Mouse (Mus musculus) CH12.LX (cell line): ENCODE measurements around the gene Cped1.

Experiments used
- BHLHE40 ChIP-seq: IDR thresholded peaks from 2 replicates; pipeline ENCODE4 v1.6.1; 2011; ENCODE audit warnings: mild to moderate bottlenecking, low read depth, low read length, improper control_type of control experiment
- CHD1 ChIP-seq: IDR thresholded peaks from 2 replicates; pipeline ENCODE4 v1.6.1; 2012; ENCODE audit warnings: low read depth, low read length, improper control_type of control experiment, inconsistent platforms
- CTCF ChIP-seq, 2 experiments: IDR thresholded peaks in 1 of 2; conservative IDR thresholded peaks in 1 of 2; 2 replicates each; pipeline ENCODE4 v1.5.1; 2011 to 2012; ENCODE audit warnings: low read depth in 2 of 2, low read length in 2 of 2, improper control_type of control experiment in 1 of 2, inconsistent platforms in 1 of 2, mild to moderate bottlenecking in 1 of 2, moderate library complexity in 1 of 2
- ETS1 ChIP-seq: conservative IDR thresholded peaks from 2 replicates; pipeline ENCODE4 v1.6.1; 2012; ENCODE audit warnings: low read depth, mild to moderate bottlenecking, inconsistent platforms, low read length, improper control_type of control experiment, moderate library complexity
- JUND ChIP-seq: conservative IDR thresholded peaks from 2 replicates; pipeline ENCODE4 v1.6.1; 2011; ENCODE audit warnings: low read depth, low read length, improper control_type of control experiment
- MAX ChIP-seq: IDR thresholded peaks from 2 replicates; pipeline ENCODE4 v1.6.1; 2011; ENCODE audit warnings: low read length, improper control_type of control experiment
- MXI1 ChIP-seq: IDR thresholded peaks from 2 replicates; pipeline ENCODE4 v1.6.1; 2011; ENCODE audit warnings: mild to moderate bottlenecking, low read depth, low read length, improper control_type of control experiment
- NELFE ChIP-seq: IDR thresholded peaks from 2 replicates; pipeline ENCODE4 v1.6.1; 2011; ENCODE audit warnings: low read depth, low read length, improper control_type of control experiment
- POLR2A ChIP-seq: IDR thresholded peaks from 2 replicates; pipeline ENCODE4 v1.6.1; 2011; ENCODE audit warnings: low read depth, mild to moderate bottlenecking, improper control_type of control experiment, low read length
- RCOR1 ChIP-seq: conservative IDR thresholded peaks from 2 replicates; pipeline ENCODE4 v1.6.1; 2012; ENCODE audit warnings: low read depth, mild to moderate bottlenecking, inconsistent platforms, low read length, improper control_type of control experiment
- SIN3A ChIP-seq: IDR thresholded peaks from 2 replicates; pipeline ENCODE4 v1.6.1; 2012; ENCODE audit warnings: low read length, improper control_type of control experiment, inconsistent platforms
- ZNF384 ChIP-seq: IDR thresholded peaks from 2 replicates; pipeline ENCODE4 v1.6.1; 2012; ENCODE audit warnings: low read depth, low read length, improper control_type of control experiment, inconsistent platforms

DNA sequence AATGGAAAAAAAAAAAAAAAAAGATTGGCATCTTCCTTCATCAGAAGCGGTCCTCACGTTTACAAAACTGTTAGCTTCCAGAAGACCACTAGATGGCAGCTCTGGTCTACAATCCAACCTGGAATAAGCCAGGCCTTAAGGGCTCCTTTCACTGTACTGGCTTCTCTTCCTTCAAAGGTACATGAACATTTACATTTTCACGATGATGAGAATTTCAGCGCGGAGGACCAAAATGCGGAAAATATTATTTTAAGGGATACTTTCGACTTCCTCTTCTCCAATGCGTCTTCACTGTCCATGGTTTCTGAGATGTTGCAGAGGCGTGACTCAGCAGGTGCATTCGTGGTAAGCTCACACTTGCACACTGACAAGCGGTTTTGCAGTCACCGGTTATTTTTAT lies 136.4 kb downstream of the Cped1 start:
- TF ChIP-seq CTCF (conservative IDR thresholded peaks at IDR 0.05 in 1 of 2, IDR thresholded peaks at IDR 0.05 in 1 of 2; ENCODE audit: low read depth in 2 of 2, low read length in 2 of 2) (peak; percentile 56 to 89; a peak in 3 of 4 replicates), SIN3A (peak; percentile 68; the same call in 1 of the 2 replicates), JUND (0 out of 2 replicates have a peak, but pooled peaks have one; percentile 26), MAX (no peak), ZNF384 (peak; percentile 86), CHD1 (no peak), ETS1 (peak; percentile 64), BHLHE40 (peak; percentile 94), MXI1 (peak; percentile 46; the same call in 1 of the 2 replicates), RCOR1 (no peak), NELFE (no peak), POLR2A (no peak)
